Mouse (Mus musculus) lung, adult 2 months (tissue): ENCODE data around the gene Nod1.

Source experiments
- CTCF ChIP-seq: fragments of 200-500 bp; IDR thresholded peaks from 2 replicates; pipeline ENCODE4 v1.5.1; 2011; ENCODE audit warnings: mild to moderate bottlenecking, low read length, control low read depth; ENCODE audit not compliant: insufficient read depth
- POLR2A ChIP-seq: fragments of 200-500 bp; IDR thresholded peaks from 2 replicates; pipeline ENCODE4 v1.6.1; 2011; ENCODE audit warnings: low read depth, mild to moderate bottlenecking, control low read depth, low read length, borderline replicate concordance; ENCODE audit errors: extremely low read depth

DNA sequence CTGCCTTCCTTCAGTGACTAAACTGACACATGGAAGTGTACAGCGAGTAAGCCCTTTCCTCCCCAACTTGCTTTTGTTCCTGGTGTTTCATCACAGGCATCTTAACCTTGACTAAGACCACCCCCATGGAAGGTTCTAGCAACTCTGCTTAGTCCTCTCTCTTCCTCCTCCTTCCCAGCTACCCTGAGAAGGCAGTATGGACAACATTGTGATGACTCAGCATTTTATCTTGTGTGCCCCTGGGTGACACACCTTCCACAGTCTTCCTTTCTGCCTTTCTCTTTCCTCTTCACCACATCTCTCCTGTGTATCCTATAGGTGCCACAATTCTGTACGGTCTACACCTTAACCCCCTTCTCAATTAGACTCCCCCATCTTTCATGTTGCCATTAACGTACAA lies 41.8 kb upstream of the Nod1 start:
- TF ChIP-seq POLR2A (no peak), CTCF (no peak)
